Mouse (Mus musculus): ENCODE measurements around the gene Aldh9a1.

DNA sequence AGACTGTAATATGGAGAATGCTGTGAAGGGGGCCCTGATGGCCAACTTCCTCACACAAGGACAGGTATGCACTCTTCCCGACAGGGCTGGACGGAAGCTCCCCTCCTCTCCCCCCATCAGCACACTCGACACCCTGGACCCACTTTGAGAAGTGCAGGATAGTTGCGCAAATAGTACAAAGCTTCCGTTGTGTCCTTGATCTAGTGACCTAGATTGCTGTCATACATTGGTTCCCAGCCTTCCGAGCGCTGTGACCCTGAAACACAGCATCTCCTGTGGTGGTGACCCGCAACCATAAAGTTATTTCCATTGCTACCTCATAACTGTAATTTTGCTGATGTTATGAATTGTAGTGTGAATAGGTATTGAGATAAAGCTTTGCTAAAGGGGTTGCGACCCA, 7.6 kb downstream of the Aldh9a1 start:
- TF ChIP-seq CTCF (IDR thresholded peaks at IDR 0.05; ENCODE audit: low read depth): no peak
- no peak for TF ChIP-seq EP300 (IDR thresholded peaks at IDR 0.05; ENCODE audit: low read depth)

All from liver, postnatal 0 days (tissue).